Mouse (Mus musculus) ovary, postnatal 10 days (tissue): ENCODE measurements at regions not wholly inside any gene's neighbourhood (a gene's known extent, or its start where the extent isn't known, plus 50 kb on each side); places are given as distances from the start of the nearest gene placed in this dataset.

Experiments used
- DNase-seq: peaks from one replicate; pipeline ENCODE4 v3.0.0; 2022; ENCODE audit warnings: low spot score

- DNase-seq = no peak
These were observed 65.1 kb upstream of the Tnrc6c start for GRCm38 (mm10) chr11:117589006-117589405.

- DNase-seq = no peak
These were observed 64.7 kb upstream of the Tnrc6c start for GRCm38 (mm10) chr11:117589422-117589821.

DNA sequence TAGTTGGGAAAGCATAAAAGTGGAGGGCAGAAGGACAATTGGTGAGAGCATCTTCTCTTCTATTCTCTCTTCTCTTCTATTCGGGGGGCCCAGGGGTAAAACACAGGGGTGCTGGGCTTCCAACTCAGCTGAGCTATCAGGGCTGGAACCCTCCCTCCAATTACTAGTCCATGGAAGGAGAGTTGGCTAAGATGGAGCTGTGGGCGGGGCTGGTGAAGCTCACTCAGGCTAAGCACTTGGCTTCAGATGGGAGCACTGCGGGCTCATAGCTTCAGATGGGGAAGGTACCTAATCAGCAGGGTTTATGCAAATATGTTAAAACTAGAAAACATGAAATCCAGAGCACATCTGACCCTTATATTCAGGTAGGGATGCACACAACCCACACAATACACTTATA, 61.5 kb upstream of the Tnrc6c start:
- no peak for DNase-seq

DNA sequence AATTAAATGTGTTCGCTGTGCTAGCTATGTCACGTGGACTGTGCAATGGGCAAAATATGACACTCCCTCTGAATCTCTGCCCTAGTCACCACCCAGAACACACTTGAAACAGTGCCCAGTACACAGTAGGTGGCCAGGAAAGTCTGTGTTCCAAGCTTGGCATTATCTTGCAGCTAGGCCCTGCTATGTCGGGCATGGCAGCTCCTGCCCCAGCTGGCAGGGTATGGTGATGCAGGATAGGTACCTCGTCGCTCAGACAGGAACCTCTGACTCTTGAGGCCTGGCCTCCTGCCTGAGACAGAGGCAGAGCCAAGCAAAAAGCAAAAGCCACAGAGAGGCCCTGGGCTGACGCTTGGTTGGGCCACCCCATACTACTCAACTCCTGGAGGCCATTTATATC, 57.9 kb upstream of the Tnrc6c start:
- DNase-seq = no peak

DNA sequence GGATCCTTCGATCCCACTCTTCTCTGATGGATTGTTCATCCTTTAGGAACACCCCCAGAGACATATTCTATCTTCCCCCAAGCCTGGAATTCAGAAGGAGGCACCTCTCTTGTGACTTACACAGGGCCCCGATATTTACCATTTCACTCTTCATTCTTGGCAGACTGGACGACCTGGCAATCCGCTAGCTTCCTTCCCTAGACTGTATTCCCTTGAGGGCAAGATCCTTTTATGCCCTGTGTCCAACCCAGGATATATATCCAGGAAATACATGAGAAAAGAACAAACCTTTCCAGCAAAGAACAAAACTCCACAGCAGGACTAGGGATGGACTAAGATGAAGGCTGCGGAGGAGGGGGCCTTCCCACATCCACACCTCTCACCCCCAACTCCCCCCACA, 56.3 kb upstream of the Tnrc6c start:
- DNase-seq = no peak

DNA sequence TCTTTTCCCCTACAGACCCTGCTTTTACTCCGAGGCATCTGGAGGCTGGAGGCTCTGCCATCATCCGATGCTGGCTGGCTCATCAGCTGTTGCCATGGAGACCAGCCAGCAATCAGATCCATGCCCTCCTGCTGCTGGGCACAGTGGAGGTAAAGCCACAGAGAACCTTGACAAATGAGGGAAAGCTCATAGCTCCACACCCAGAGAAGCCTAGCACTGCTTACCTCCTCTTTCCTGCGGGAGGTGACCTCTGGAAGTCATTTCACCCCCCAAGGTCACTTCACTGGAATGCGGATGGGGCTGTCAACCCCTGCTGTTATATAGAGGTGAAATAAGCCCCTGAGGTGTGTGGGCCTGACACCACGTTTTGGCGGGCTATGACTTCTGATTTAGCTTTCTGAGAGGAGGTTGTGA, 55.9 kb upstream of the Tnrc6c start:
- no peak for DNase-seq

- DNase-seq = no peak
These were observed 55.5 kb upstream of the Tnrc6c start for GRCm38 (mm10) chr11:117598610-117599009.

- DNase-seq = no peak
These were observed 54.9 kb upstream of the Tnrc6c start for GRCm38 (mm10) chr11:117599049-117599787.

DNA sequence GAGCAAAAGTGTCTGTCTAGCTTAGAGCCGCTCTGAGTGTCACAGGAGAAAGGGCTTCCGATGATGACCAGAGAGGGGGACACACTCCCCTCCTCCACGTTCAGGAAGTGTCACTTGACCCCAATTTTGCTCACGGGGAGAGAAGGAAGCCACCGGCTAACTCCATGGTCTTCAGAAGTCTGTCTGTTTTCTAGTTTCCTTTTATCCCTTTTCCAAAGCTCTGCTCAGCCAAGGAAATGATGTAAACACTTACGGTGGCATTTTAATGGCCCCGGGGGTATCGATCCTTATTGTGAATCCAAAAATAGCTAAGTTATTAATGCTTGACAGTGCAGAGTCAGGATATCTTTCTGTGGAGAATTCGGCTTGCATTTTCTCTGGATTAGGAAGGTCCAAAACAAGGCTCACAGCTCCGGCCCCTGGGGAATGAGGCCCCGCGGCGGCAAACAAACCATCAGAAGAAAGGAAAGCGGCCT, 54.3 kb upstream of the Tnrc6c start:
- DNase-seq = no peak

- no peak for DNase-seq
These were observed 52.9 kb upstream of the Tnrc6c start for GRCm38 (mm10) chr11:117601147-117601546.

DNA sequence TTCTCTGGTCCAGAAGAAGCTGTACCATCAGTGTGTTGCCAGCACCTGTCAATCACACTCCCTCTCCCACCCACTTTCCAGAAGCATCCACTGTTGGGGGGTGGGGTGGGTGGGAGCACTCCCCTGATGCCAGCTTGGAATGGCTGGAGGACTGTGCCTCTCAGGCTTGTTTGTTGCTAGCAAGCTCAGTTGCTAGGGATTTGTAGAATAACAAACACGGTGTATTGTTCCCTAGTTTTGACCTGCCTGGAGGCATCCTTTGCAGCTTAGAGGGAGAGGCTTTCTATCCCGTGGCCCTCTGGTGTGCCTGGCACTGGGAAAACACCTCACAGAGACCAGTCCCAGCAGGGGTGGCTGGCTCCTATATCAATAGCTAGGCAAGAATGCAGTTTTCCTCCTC, 50.1 kb upstream of the Tnrc6c start:
- no peak for DNase-seq
